Mouse (Mus musculus) E14TG2a.4 (cell line): ENCODE measurements at regions not wholly inside any gene's neighbourhood (a gene's known extent, or its start where the extent isn't known, plus 50 kb on each side); places are given as distances from the start of the nearest gene placed in this dataset.
"Not testable (repeated sequence)": the region's sequence is repeated elsewhere in the genome, so short reads cannot be mapped to it uniquely, and the experiment has no call there.

Experiments
- H3K27me3 ChIP-seq: 2 replicates; pipeline ENCODE4 v1.6.1; 2014; ENCODE audit warnings: low read length, control low read depth; ENCODE audit not compliant: insufficient read depth
- H3K36me3 ChIP-seq: 2 replicates; pipeline ENCODE4 v1.6.1; 2014; ENCODE audit warnings: low read length, control low read depth; ENCODE audit not compliant: insufficient read depth
- H3K4me1 ChIP-seq: replicated peaks from 2 replicates; pipeline ENCODE4 v1.6.1; 2014; ENCODE audit warnings: low read depth, low read length, control low read depth
- H3K4me3 ChIP-seq: replicated peaks from 2 replicates; pipeline ENCODE4 v1.5.1; 2014; ENCODE audit warnings: mild to moderate bottlenecking, low read length
- H3K9me3 ChIP-seq: 2 replicates; pipeline ENCODE4 v1.6.1; 2014; ENCODE audit warnings: low read length, control low read depth
- CTCF ChIP-seq: conservative IDR thresholded peaks from 2 replicates; pipeline ENCODE4 v1.5.1; 2014; ENCODE audit warnings: low read length
- NANOG ChIP-seq: IDR thresholded peaks from 2 replicates; pipeline ENCODE4 v1.6.1; 2014; ENCODE audit warnings: borderline replicate concordance, low read length, mixed read lengths
- POU5F1 ChIP-seq: IDR thresholded peaks from 2 replicates; pipeline ENCODE4 v1.6.1; 2014; ENCODE audit warnings: low read length, borderline replicate concordance

DNA sequence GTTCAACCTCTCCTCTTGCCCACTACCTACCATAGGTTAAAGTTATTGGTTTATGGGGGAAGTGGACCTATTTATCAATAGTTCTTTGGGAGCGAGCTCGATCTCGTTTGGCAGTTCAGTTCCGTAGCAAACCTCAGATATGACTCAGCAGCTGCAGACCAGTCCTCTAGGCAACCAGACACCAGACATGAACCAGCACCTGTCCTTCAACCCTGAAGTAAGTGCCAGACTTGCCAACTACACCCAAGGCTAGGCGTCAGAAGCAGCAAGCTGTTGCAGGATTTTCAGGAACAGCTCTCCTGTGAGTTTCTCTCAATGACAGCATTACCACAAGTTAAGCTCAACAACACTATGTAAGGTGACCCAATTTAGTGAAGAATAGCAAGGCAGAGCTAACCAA is 53.3 kb upstream of the Trdn start:
- Histone ChIP-seq H3K4me3 (no peak overlapping the region), H3K27me3 (no peaks in the 10 kb centered on the region), H3K36me3 (no peaks in the 10 kb centered on the region), H3K9me3 (no peaks in the 10 kb centered on the region), H3K4me1 (no peaks in the 10 kb centered on the region)
- TF ChIP-seq CTCF (no peak), POU5F1 (no peak)

DNA sequence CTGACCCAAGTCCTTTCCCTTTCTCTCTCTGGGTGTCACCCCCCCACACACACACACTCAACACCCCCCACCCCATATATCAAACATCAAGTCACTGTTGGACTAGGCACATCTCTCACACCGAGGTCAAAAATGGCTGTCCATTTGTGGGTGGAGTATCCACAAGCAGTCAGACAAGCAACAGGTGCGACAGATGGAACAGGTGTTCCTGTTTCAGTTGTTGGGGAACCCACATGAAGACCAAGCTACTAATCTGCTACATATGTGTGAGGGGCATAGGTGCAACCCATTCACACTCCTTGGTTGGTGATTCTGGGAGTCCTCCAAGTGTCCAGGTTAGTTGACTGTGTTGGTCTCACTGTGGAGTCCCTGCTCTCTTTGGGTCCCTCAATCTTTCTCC is 58.1 kb upstream of the Trdn start:
- Histone ChIP-seq H3K4me3 (no peak overlapping the region), H3K9me3 (no peaks in the 10 kb centered on the region), H3K27me3 (no peaks in the 10 kb centered on the region), H3K4me1 (no peaks in the 10 kb centered on the region), H3K36me3 (no peaks in the 10 kb centered on the region)
- TF ChIP-seq NANOG (no peak), POU5F1 (no peak), CTCF (no peak)

DNA sequence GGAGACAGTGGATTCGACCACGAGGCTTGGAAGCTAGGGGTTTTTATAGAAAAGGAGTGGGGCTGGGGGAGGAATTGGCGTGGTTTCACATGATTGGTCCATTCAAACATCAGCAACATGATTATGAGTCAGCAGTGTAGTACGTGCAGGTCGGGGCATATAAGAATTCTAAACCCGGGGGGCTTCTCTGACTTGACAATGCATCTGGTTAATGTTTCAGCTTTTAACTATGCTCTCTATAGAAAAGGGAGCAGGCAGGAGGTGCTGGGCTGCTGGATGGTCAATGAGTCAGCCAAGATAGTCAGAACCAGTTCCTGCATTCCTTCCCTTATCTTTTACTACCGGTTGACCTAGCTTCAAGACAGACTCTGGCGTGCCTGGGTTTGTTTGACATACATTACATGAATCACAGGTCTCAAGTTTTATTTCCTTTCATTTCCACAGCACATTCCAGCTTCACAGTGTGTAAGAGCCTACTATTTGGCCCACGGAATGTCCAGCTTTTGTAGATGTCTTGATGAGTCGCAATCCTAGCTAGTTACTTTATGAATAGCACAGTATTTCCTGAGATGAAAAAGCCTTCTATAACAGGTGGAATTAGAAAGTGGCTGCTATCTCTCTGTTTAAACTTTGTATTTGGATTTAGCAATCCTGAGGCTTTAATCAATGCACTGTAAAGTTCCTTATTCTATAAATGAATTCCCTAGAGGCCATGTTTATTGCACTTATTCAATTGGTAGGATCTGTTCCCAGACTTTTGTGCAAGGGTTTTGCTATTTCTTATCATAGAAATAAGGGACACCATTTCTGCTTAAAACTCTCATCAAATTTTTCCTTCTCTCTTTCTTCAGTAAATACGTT is 94.7 kb upstream of the Nkain2 start:
- no peak overlapping the region for H3K4me3 ChIP-seq
- H3K4me1 ChIP-seq = peaks cover 3% of the 10 kb centered on the region; the same call in 1 of the 2 replicates
- no peaks in the 10 kb centered on the region for H3K27me3 ChIP-seq
- TF ChIP-seq CTCF (no peak), NANOG (no peak), POU5F1 (no peak)
- H3K9me3 ChIP-seq = no peaks in the 10 kb centered on the region
- H3K36me3 ChIP-seq = no peaks in the 10 kb centered on the region

DNA sequence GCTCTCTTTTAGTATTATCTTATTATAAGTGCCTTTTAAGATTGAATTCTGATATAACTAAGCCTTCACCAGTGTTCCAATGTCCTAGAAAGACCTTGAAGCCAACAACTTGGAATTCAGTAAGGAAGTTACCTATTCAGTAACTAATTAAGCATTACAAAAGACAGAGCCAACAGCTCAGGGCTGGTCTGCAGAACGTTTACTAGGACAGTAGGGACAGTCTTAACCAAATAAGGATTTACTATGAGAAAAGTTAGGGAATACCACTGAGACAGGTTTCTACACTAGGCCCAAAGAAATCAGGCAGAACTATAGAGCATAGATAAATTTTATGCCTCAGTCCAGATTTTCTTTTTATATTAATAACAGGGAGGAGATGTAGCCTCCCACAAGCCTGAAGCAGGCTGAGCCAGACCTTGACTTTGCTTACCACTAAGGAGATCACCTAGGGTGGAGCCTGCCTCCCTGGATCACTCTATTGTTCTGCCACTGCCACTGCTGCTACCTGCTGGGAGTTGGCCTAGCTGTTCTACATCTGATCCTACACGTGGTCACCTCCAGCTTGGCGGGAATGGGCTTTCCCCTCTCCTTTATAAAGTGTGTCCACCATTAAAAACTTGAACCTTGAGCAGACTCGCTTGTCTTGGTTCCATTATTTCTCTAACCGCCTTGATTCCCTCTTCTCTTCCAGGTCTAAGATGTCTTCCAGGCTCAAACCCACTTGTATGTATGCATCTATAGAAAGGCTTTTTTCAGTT is 68.2 kb upstream of the Nkain2 start:
- H3K36me3 ChIP-seq, H3K4me1 ChIP-seq, H3K4me3 ChIP-seq, H3K27me3 ChIP-seq: not testable (repeated sequence)
- peaks cover 67% of the 10 kb centered on the region for H3K9me3 ChIP-seq

DNA sequence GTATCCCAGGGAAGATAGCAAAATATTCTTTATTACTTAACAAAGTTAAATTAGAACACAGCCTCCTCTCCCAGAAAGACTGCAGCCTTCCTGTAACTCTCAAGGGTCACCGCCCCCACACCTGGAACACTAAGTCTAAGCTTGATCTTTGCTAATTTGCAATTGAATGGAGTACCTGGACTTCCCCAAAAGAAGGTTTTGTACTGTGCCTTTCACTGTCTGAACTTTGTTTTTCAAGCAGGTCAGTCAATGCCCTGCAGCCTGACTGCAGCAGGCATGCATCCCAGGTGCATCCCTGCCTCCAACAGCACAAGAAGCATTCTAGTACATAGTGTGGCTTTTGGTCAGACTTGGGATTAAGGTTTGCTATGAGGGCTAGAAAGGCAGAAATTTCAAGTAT is 67.2 kb upstream of the Nkain2 start:
- TF ChIP-seq NANOG = peak; percentile 44; the same call in 1 of the 2 replicates

DNA sequence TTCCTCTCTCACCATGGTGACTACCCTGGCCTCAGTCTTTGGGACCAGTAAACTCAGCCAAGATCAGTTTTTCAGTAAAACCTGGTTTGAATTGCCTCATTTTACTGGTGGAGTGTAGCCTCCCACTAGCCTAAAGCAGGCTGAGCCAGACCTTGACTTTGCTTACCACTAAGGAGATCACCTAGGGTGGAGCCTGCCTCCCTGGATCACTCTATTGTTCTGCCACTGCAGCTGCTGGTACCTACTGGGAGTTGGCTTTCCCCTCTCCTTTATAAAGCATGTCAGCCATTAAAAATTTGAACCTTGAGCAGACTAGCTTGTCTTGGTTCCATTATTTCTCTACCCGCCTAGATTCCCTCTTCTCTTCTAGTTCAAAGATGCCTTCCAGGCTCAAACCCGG is 63.5 kb upstream of the Nkain2 start:
- not testable (repeated sequence) for H3K4me3 ChIP-seq, H3K4me1 ChIP-seq, H3K36me3 ChIP-seq, H3K27me3 ChIP-seq
- H3K9me3 ChIP-seq = peaks cover 51% of the 10 kb centered on the region

More for the DNA sequence above, 67.2 kb upstream of the Nkain2 start:
- H3K36me3 ChIP-seq, H3K27me3 ChIP-seq, H3K4me1 ChIP-seq, H3K4me3 ChIP-seq: not testable (repeated sequence)
- H3K9me3 ChIP-seq = peaks cover 66% of the 10 kb centered on the region

DNA sequence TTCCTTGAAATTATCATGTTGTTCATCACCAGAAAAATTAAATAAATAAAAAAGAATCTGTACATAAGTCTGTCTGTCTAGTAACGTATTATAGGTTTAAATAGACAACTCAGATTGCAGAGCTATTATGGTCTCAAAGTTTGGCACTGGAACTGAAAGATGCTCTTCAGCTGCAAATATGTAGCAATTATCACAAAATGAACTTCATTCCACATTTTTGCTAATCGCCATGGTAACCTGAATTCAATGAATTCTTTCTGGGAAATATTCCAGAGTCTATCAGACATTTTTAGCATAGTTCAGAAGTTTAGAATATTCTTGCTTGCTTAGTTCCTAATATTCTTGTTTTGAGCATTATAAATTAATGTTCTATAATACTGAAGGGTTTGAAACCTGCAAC is 62.2 kb upstream of the Nkain2 start:
- no peaks in the 10 kb centered on the region for H3K36me3 ChIP-seq
- no peaks in the 10 kb centered on the region for H3K4me1 ChIP-seq
- no peaks in the 10 kb centered on the region for H3K27me3 ChIP-seq
- TF ChIP-seq NANOG (no peak), POU5F1 (no peak), CTCF (no peak)
- H3K4me3 ChIP-seq = no peak overlapping the region
- H3K9me3 ChIP-seq = peaks cover 39% of the 10 kb centered on the region

DNA sequence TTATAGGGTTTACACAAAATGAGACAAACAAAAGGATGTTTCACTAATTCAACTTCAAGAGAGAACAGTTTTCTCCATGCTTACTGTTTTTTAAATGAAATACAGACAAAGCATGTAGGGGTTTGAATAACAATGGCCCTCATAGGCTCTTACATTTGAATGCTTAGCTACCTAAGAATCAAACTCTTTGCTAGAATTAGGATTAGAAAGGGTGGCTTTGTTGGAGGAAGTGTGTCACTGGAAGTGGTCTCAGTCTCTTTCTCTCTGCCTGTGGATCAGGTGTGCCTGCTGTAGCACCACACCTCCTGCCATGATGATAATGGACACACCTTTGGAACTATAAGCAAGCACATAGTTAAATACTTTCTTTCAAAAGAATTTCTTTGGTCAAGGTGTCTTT is 52.8 kb upstream of the Nkain2 start:
- H3K9me3 ChIP-seq = peaks cover 52% of the 10 kb centered on the region
- TF ChIP-seq NANOG = no peak
- no peak for TF ChIP-seq POU5F1
- TF ChIP-seq CTCF = no peak
- H3K4me1 ChIP-seq = no peaks in the 10 kb centered on the region
- H3K4me3 ChIP-seq = no peak overlapping the region
- no peaks in the 10 kb centered on the region for H3K27me3 ChIP-seq
- H3K36me3 ChIP-seq = peaks cover 3% of the 10 kb centered on the region
